In genomic region chr1:24249105-24249664, GRCm38 (mm10) we compare ENCODE assay signal across 8 mouse cellular contexts.
DNase-seq lines count a peak whose midpoint lies in the region; ATAC-seq lines count a peak whose summit lies in the region.

No protein-coding gene starts in this region.

- no peak overlapping the region for H3K4me3 ChIP-seq in embryonic facial prominence, embryonic 12.5 days
- H3K4me3 ChIP-seq in kidney, embryonic 14.5 days (ENCODE audit: low read length): no peak overlapping the region

- peak; percentile 1 to 30 for DNase-seq in adrenal gland, postnatal 36 days
- DNase-seq in adrenal gland, postnatal 25 days: no peak
- DNase-seq in right cerebral cortex, postnatal 14 days: peak; percentile 25
- no peak for DNase-seq in right cerebral cortex, postnatal 36 days (ENCODE audit: low spot score in 2 of 2)
- DNase-seq in mesoderm, embryonic 11.5 days (ENCODE audit: low read depth, low spot score): peak; percentile 69
- DNase-seq in ovary, adult 18-20 months (ENCODE audit: low spot score): no peak

- no peak overlapping the region for H3K9ac ChIP-seq in embryonic facial prominence, embryonic 12.5 days
- no peak overlapping the region for H3K9ac ChIP-seq in kidney, embryonic 14.5 days (ENCODE audit: low read depth, low read length)

- H3K36me3 ChIP-seq in embryonic facial prominence, embryonic 12.5 days: no peaks in the 10 kb centered on the region
- H3K36me3 ChIP-seq in kidney, embryonic 14.5 days (ENCODE audit: control insufficient read depth, insufficient read depth, low read length): no peaks in the 10 kb centered on the region

- no peaks in the 10 kb centered on the region for H3K27me3 ChIP-seq in embryonic facial prominence, embryonic 12.5 days
- no peaks in the 10 kb centered on the region for H3K27me3 ChIP-seq in kidney, embryonic 14.5 days (ENCODE audit: control insufficient read depth, insufficient read depth, low read length)

- WGBS in embryonic facial prominence, embryonic 12.5 days: 51% methylated on average over 3 of the region's 3 CpGs
- WGBS in kidney, embryonic 14.5 days: 63% methylated on average over 3 of the region's 3 CpGs

- peak; percentile 59; the same call in 1 of the 2 replicates for ATAC-seq in embryonic facial prominence, embryonic 12.5 days (ENCODE audit: insufficient number of reproducible peaks, insufficient read depth, low FRiP score, low TSS enrichment)
- ATAC-seq in kidney, embryonic 14.5 days (ENCODE audit: low FRiP score, low TSS enrichment): peak; percentile 68; the same call in 1 of the 2 replicates

- H3K27ac ChIP-seq in embryonic facial prominence, embryonic 12.5 days: no peak overlapping the region
- H3K27ac ChIP-seq in kidney, embryonic 14.5 days (ENCODE audit: low read depth, low read length): no peak overlapping the region

- no peaks in the 10 kb centered on the region for H3K9me3 ChIP-seq in embryonic facial prominence, embryonic 12.5 days
- no peaks in the 10 kb centered on the region for H3K9me3 ChIP-seq in kidney, embryonic 14.5 days (ENCODE audit: control insufficient read depth, low read length)

- H3K4me1 ChIP-seq in embryonic facial prominence, embryonic 12.5 days: no peaks in the 10 kb centered on the region
- no peaks in the 10 kb centered on the region for H3K4me1 ChIP-seq in kidney, embryonic 14.5 days (ENCODE audit: control insufficient read depth, insufficient read depth, low read length)

- no peak overlapping the region for H3K4me2 ChIP-seq in embryonic facial prominence, embryonic 12.5 days (replicated peaks)
- no peak overlapping the region for H3K4me2 ChIP-seq in kidney, embryonic 14.5 days (replicated peaks; ENCODE audit: low read depth, low read length)

Comparison
In these comparisons a context has a peak if more than half of its experiments do, and no peak if none do; other contexts are left out.
1. DNase-seq: peak in adrenal gland, postnatal 36 days (2 of 2), right cerebral cortex, postnatal 14 days (single experiment) and mesoderm, embryonic 11.5 days (single experiment); none in adrenal gland, postnatal 25 days (single experiment), right cerebral cortex, postnatal 36 days (0 of 2) and ovary, adult 18-20 months (single experiment).